Mouse (Mus musculus) ZHBTc4 (cell line): ENCODE measurements at regions not wholly inside any gene's neighbourhood (a gene's known extent, or its start where the extent isn't known, plus 50 kb on each side); places are given as distances from the start of the nearest gene placed in this dataset.

Experiments
- DNase-seq: peaks from one replicate; pipeline ENCODE4 v3.0.0-alpha.2; 2011; ENCODE audit warnings: low read depth, low spot score

DNA sequence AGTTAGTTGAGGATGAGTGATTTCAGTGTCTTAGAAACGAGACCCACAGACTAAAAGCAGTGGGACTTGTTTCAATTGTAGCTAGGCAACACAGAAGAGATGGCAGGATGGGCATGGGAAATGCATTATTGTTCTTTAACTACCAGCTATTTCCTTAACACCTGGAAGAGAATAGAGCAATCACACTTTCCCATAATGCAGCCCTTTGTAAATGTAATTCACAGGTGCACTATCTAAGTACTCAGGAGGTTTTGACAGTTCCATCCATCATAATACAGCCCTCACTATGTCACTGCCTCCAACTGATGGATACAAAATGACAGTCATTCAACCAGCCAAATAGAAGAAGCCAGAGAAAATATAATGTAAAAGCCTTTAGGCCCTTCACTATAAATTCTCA, 697.3 kb downstream of the Prdm13 start:
- no peak for DNase-seq

GRCm38 (mm10) chr4:20973428-20973827, 712.3 kb downstream of the Prdm13 start:
- peak; percentile 82 for DNase-seq

- DNase-seq, result peak; percentile 85
Measured at GRCm38 (mm10) chr4:20972136-20972875, 713.5 kb downstream of the Prdm13 start.

- no peak for DNase-seq
Measured at GRCm38 (mm10) chr4:20949696-20950095, 736.1 kb downstream of the Prdm13 start.
